Mouse (Mus musculus): ENCODE measurements at regions not wholly inside any gene's neighbourhood (a gene's known extent, or its start where the extent isn't known, plus 50 kb on each side); places are given as distances from the start of the nearest gene placed in this dataset.
A peak's percentile ranks its signal among the peaks of the same experiment; 100 is the strongest.

- no peaks in the 10 kb centered on the region for H3K4me1 ChIP-seq (ENCODE audit: control insufficient read depth, insufficient read depth, low read length)
- WGBS = 76% methylated on average over 4 of the region's 4 CpGs
- TF ChIP-seq CTCF (IDR thresholded peaks at IDR 0.05; ENCODE audit: insufficient read depth, low read length) (no peak), POLR2A (IDR thresholded peaks at IDR 0.05; ENCODE audit: borderline replicate concordance, extremely low read depth, low read depth, low read length) (no peak)
Observed at GRCm38 (mm10) chr3:142963818-142964372, 82.1 kb upstream of the Pkn2 start.

GRCm38 (mm10) chr3:142957768-142958167 lies 76.0 kb upstream of the Pkn2 start:
- WGBS = 64% methylated on average over 8 of the region's 8 CpGs
- no peak for DNase-seq
- TF ChIP-seq CTCF (IDR thresholded peaks at IDR 0.05; ENCODE audit: insufficient read depth, low read length) (no peak), POLR2A (IDR thresholded peaks at IDR 0.05; ENCODE audit: borderline replicate concordance, extremely low read depth, low read depth, low read length) (no peak)
- no peak overlapping the region for H3K4me3 ChIP-seq (replicated peaks; ENCODE audit: extremely low read depth, low read depth, low read length)
- no peaks in the 10 kb centered on the region for H3K4me1 ChIP-seq (ENCODE audit: control insufficient read depth, insufficient read depth, low read length)

More at GRCm38 (mm10) chr3:142963818-142964372, 82.1 kb upstream of the Pkn2 start:
- H3K4me3 ChIP-seq (replicated peaks; ENCODE audit: extremely low read depth, low read depth, low read length) = no peak overlapping the region
- no peak for DNase-seq

DNA sequence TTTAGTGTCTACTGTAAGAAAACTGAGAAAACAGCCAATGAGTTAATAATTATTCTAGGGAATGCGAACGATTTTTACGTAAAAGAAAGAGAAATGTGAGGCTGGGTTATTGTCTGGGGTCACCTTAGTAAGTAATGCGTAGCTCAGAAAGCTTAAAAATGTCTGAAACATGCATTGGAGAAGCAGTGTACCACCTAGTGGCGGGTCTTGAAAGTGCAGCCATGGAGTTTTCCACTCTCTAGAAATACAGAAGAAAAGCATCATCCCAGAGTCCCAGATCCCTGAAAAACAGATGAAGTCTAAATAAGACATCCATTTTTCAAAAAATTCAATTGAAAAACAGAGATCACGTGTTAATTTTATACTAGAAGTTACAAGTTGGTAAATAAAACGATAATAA lies 67.0 kb upstream of the Pkn2 start:
- Histone ChIP-seq H3K4me1 (ENCODE audit: control insufficient read depth, insufficient read depth, low read length) (no peaks in the 10 kb centered on the region), H3K4me3 (replicated peaks; ENCODE audit: extremely low read depth, low read depth, low read length) (no peak overlapping the region)
- DNase-seq = peak; percentile 60
- TF ChIP-seq POLR2A (IDR thresholded peaks at IDR 0.05; ENCODE audit: borderline replicate concordance, extremely low read depth, low read depth, low read length) (no peak), CTCF (IDR thresholded peaks at IDR 0.05; ENCODE audit: insufficient read depth, low read length) (peak; percentile 46)
- 41% methylated on average over 7 of the region's 7 CpGs for WGBS

DNA sequence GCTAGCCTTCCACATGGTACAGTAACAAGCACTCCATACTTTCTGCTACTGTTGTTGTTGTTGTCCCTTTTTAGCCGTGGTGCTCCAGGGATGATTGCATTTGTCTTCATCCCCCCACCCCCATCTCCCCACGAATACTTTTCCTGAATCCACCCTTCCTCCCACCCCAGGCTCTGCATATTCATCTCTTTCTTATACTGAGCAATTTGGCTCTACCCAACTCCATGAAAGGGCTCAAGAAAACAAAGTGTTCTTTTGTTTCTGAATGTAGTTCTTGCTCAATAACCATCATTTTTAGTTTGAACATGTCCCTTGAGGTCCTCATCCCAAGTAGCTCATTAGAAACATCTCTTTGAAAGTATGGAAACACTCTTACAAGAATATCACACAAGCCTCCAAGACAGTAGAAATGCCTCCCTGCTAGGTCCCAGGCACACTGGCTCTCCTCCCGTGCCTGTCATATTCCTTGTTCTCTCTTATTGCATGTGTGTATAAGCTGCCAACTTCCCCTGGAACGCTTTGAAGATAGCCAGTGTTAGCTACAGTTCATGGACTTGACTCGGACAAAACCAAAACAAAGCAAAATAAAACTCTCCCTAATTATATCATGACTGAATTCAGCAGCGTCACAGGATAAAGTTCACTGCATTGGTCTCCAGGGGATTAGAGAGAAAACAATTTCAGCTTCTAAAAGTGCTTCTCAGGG lies 59.7 kb upstream of the Pkn2 start:
- no peak for DNase-seq
- Histone ChIP-seq H3K4me1 (ENCODE audit: control insufficient read depth, insufficient read depth, low read length) (no peaks in the 10 kb centered on the region), H3K4me3 (replicated peaks; ENCODE audit: extremely low read depth, low read depth, low read length) (no peak overlapping the region)
- 38% methylated on average over 6 of the region's 6 CpGs for WGBS
- no peak for TF ChIP-seq CTCF (IDR thresholded peaks at IDR 0.05; ENCODE audit: insufficient read depth, low read length)
- no peak for TF ChIP-seq POLR2A (IDR thresholded peaks at IDR 0.05; ENCODE audit: borderline replicate concordance, extremely low read depth, low read depth, low read length)

DNA sequence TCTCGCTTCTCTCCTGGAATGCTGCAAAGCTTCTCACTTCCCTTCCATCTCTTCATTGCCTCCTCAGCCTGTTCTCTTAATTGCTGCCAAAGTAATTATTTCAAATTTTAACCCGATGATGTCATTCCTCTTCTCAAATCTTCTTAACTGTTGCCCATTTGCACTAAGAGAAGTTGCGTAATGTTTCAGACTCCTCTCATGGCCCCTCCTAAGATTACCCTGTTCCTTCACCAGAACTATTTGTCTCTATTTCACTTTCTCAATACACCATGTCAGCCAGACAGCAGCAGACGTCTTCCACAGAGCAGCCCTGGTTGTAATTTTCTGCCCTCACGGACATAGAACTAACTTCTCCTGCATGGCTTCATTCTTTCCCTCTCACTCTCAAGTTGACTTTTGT lies 59.1 kb upstream of the Pkn2 start:
- H3K4me3 ChIP-seq (replicated peaks; ENCODE audit: extremely low read depth, low read depth, low read length) = no peak overlapping the region
- no peak for DNase-seq
- no peak for TF ChIP-seq CTCF (IDR thresholded peaks at IDR 0.05; ENCODE audit: insufficient read depth, low read length)
- TF ChIP-seq POLR2A (IDR thresholded peaks at IDR 0.05; ENCODE audit: borderline replicate concordance, extremely low read depth, low read depth, low read length) = no peak
- WGBS = 59% methylated on average over 5 of the region's 5 CpGs
- no peaks in the 10 kb centered on the region for H3K4me1 ChIP-seq (ENCODE audit: control insufficient read depth, insufficient read depth, low read length)

- no peak for TF ChIP-seq CTCF (IDR thresholded peaks at IDR 0.05; ENCODE audit: insufficient read depth, low read length)
- no peak for TF ChIP-seq POLR2A (IDR thresholded peaks at IDR 0.05; ENCODE audit: borderline replicate concordance, extremely low read depth, low read depth, low read length)
- DNase-seq = no peak
- WGBS = 66% methylated on average over 1 of the region's 1 CpGs
- Histone ChIP-seq H3K4me1 (ENCODE audit: control insufficient read depth, insufficient read depth, low read length) (no peaks in the 10 kb centered on the region; the same call in 1 of the 2 replicates), H3K4me3 (replicated peaks; ENCODE audit: extremely low read depth, low read depth, low read length) (no peak overlapping the region)
Observed at GRCm38 (mm10) chr3:142939773-142940172, 58.0 kb upstream of the Pkn2 start.

DNA sequence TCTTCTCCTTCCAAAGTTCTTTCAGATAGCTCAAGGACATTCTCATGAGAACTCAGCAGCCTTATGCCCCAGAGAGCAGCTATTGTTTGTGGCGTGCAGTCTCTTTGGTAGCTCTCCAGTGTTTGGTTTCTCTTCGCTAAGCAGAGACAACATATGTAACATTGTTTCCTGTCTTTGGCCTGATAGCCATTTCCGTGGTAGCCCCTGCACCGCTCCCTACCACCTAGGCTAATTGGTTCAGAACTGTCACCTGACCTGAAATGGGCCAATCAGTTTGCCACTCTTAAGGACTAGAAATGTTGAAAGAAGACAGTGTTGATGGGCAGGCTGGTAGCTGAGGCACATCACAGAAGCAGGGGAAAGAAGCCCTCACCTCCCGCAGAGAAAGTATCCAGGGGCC lies 54.1 kb upstream of the Pkn2 start:
- Histone ChIP-seq H3K4me1 (ENCODE audit: control insufficient read depth, insufficient read depth, low read length) (no peaks in the 10 kb centered on the region; the same call in 1 of the 2 replicates), H3K4me3 (replicated peaks; ENCODE audit: extremely low read depth, low read depth, low read length) (peak overlapping the region; percentile 8)
- no peak for DNase-seq
- 43% methylated on average over 5 of the region's 5 CpGs for WGBS
- TF ChIP-seq POLR2A (IDR thresholded peaks at IDR 0.05; ENCODE audit: borderline replicate concordance, extremely low read depth, low read depth, low read length) = 0 out of 2 replicates have a peak, but pooled peaks have one; percentile 19
- no peak for TF ChIP-seq CTCF (IDR thresholded peaks at IDR 0.05; ENCODE audit: insufficient read depth, low read length)

GRCm38 (mm10) chr3:142934326-142934725 lies 52.5 kb upstream of the Pkn2 start:
- WGBS = 87% methylated on average over 5 of the region's 5 CpGs
- no peak for TF ChIP-seq POLR2A (IDR thresholded peaks at IDR 0.05; ENCODE audit: borderline replicate concordance, extremely low read depth, low read depth, low read length)
- TF ChIP-seq CTCF (IDR thresholded peaks at IDR 0.05; ENCODE audit: insufficient read depth, low read length) = no peak
- H3K4me3 ChIP-seq (replicated peaks; ENCODE audit: extremely low read depth, low read depth, low read length) = no peak overlapping the region
- H3K4me1 ChIP-seq (ENCODE audit: control insufficient read depth, insufficient read depth, low read length) = no peaks in the 10 kb centered on the region; the same call in 1 of the 2 replicates
- no peak for DNase-seq

DNA sequence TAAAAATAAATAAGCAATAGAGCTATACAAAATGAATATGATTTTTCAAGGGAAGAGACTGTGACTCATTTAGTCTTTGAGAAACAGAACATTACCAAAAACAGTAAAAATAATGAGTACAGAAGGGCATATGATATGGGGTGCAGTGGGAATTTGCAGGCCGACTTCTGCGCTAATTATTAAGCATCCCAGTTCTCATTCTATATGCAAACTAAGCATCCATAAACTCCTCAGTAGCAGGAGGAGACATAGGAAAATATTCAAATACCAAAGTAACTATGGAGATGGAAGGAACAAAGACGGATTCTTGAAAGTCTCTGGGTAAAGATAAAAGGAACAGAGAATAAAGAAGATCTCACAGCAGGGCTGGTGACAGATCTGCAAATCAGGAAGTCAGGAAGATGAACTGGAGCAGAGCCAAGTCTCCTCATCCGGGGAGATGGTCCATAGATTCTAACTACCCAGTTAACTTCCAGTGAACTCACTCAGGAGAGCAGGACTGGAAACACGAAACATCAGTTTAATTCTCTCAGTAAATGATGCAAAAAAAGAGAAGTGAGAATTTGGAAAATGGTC lies 52.0 kb upstream of the Pkn2 start:
- H3K4me3 ChIP-seq (replicated peaks; ENCODE audit: extremely low read depth, low read depth, low read length) = no peak overlapping the region
- no peaks in the 10 kb centered on the region; the same call in 1 of the 2 replicates for H3K4me1 ChIP-seq (ENCODE audit: control insufficient read depth, insufficient read depth, low read length)
- TF ChIP-seq POLR2A (IDR thresholded peaks at IDR 0.05; ENCODE audit: borderline replicate concordance, extremely low read depth, low read depth, low read length) = no peak
- no peak for TF ChIP-seq CTCF (IDR thresholded peaks at IDR 0.05; ENCODE audit: insufficient read depth, low read length)
- WGBS = 67% methylated on average over 5 of the region's 5 CpGs
- DNase-seq = no peak
